Mouse (Mus musculus): ENCODE measurements around the gene Olfr1415. TPM values are rescaled to one million over a fixed set of nuclear protein-coding genes. Genes with fewer than 3 reads are reported as not detected.

The Olfr1415 gene
- polyA plus RNA-seq, 1 experiment from 2014 or later = not detected

DNA sequence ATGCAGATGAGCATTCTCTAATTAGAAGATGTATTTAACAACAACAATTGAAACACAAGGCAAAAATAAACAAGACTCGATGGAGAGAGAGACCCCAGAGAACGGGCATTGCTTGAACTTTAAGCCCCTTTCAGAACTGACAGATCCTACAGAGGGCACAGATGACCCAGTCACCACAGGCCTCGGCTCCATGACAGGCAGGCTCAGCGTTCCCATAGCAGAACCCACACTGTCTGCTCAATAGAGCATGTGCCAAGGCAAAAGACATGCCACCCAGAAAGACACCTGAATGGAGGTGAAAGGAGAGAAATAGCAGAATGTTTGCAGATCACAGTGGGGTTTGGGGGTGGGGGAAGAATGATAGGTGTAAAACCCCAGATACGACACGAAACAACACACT is 37.5 kb downstream of the Olfr1415 start:
- H3K36me3 ChIP-seq = peaks cover 99% of the 10 kb centered on the region
- DNase-seq (ENCODE audit: low spot score) = no peak
- 89% methylated on average over 6 of the region's 6 CpGs for WGBS
- no peaks in the 10 kb centered on the region for H3K9me3 ChIP-seq
- no peak overlapping the region for H3K27ac ChIP-seq
- no peaks in the 10 kb centered on the region for H3K27me3 ChIP-seq (ENCODE audit: insufficient read depth, poor library complexity, severe bottlenecking)
- no peaks in the 10 kb centered on the region for H3K4me1 ChIP-seq (replicated peaks)
- no peak overlapping the region for H3K4me3 ChIP-seq

DNA sequence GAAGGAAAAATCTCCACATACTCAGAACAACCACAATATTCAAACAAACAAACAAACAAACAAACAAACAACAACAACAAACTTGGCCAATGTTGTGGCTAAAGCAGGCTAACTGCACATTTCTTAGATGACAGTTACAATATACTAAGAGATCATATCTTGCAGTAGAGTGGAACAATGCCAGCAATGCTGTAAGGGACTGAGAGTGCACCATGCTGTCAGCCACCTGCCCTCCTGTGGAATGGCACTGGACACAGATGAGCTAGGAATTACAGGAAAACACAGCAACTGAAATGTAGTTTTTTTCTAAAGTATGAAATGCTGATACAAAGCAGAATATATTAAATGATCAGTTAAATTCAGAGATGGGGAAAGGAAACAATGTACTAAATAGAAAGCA is 38.1 kb downstream of the Olfr1415 start:
- Histone ChIP-seq H3K27ac (no peak overlapping the region), H3K9me3 (no peaks in the 10 kb centered on the region), H3K27me3 (ENCODE audit: insufficient read depth, poor library complexity, severe bottlenecking) (no peaks in the 10 kb centered on the region), H3K36me3 (peaks cover 99% of the 10 kb centered on the region), H3K4me3 (no peak overlapping the region), H3K4me1 (replicated peaks) (no peaks in the 10 kb centered on the region)
- DNase-seq (ENCODE audit: low spot score) = no peak

DNA sequence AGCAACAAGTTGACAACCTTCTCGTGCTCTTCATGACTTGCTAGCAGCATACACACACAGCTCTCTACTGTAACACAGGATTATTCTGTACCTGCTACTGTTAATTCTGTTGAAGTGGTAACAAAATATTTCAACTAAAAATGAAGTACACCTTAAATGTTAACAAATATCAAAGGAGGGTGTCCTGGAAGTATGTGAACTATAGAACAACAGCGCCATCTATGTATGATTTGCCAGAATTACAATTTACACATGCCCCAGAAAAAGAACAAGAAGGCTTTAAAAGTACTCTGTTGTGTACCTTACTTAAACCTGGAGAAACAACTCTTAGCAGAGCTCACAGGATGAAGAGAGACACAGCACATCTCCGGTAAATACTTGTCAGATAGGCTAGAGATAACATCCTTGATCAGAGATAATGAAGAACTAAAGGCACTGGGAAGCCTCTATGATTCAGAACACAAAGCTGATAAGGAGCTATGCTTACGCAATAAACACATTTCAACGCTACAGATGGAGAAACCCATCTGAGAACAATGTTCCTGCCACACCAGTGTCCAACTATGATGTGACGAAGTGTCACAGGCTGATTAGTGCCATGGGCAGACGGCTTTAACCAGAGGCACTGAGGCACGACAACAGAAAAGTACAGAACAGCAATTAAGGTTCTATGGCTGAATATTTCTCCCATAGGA is 42.0 kb downstream of the Olfr1415 start:
- WGBS = 80% methylated on average over 8 of the region's 8 CpGs
- Histone ChIP-seq H3K9me3 (no peaks in the 10 kb centered on the region), H3K27me3 (ENCODE audit: insufficient read depth, poor library complexity, severe bottlenecking) (no peaks in the 10 kb centered on the region), H3K4me3 (no peak overlapping the region), H3K4me1 (replicated peaks) (no peaks in the 10 kb centered on the region), H3K27ac (no peak overlapping the region), H3K36me3 (peaks cover 98% of the 10 kb centered on the region)
- DNase-seq (ENCODE audit: low spot score) = no peak

DNA sequence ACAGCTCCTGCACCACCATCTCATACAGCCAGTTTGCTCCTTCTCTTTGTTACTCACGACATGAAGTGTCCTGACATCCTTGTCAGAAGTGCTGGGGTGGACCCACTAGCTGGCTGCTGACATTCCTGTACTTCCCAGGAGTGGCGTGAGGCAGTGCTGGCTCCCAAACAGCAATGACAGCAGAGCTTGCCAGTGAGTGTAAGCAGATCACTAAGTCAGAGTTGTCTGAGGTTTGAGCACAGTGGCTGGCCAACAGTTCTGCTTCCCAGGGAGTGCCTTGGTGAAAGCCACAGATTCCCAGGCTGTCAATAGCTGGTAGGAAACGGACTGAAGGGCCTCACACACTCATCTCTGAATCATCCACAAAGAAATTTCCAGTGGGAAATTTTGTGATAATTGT is 47.6 kb downstream of the Olfr1415 start:
- H3K4me3 ChIP-seq = no peak overlapping the region
- no peaks in the 10 kb centered on the region for H3K4me1 ChIP-seq (replicated peaks)
- no peak overlapping the region for H3K27ac ChIP-seq
- H3K27me3 ChIP-seq (ENCODE audit: insufficient read depth, poor library complexity, severe bottlenecking) = no peaks in the 10 kb centered on the region
- no peaks in the 10 kb centered on the region for H3K9me3 ChIP-seq
- WGBS = 86% methylated on average over 3 of the region's 3 CpGs
- peaks cover 97% of the 10 kb centered on the region for H3K36me3 ChIP-seq
- no peak for DNase-seq (ENCODE audit: low spot score)

DNA sequence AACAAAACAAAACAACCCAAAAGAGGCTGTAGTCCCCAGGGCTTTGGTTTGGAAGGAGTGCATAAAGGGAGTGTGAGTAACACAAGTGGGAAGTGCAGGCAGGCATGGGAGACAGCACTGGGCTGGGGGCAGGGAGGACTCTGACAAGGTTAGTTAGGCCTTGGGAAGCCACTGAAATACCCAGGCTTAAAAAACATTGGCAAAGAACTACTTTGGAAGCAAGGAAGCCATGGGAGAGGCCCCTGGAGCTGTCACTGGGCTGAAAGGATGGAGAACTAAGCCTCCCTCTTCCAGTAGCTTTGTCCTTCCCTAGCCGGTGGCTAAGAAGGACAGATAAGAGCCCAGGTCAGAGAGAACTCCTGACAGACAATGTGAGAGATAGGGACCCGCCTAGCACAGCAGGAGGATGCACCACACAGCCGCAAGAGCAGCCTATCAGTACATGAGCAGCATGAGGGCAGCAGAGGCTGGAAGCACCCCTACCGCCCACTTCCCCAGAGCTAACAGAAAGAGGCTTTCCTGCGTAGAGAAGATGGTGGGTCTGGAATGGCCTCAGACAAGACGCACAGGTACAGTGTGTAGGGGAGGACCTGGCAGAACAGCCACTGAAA is 54.3 kb downstream of the Olfr1415 start:
- Histone ChIP-seq H3K27ac (0 out of 2 replicates have a peak overlapping the region, but pooled peaks have one; percentile 18), H3K4me3 (no peak overlapping the region), H3K9me3 (no peaks in the 10 kb centered on the region), H3K4me1 (replicated peaks) (peaks cover 20% of the 10 kb centered on the region), H3K27me3 (ENCODE audit: insufficient read depth, poor library complexity, severe bottlenecking) (no peaks in the 10 kb centered on the region), H3K36me3 (peaks cover 85% of the 10 kb centered on the region)
- no peak for DNase-seq (ENCODE audit: low spot score)
- WGBS = 56% methylated on average over 6 of the region's 6 CpGs

DNA sequence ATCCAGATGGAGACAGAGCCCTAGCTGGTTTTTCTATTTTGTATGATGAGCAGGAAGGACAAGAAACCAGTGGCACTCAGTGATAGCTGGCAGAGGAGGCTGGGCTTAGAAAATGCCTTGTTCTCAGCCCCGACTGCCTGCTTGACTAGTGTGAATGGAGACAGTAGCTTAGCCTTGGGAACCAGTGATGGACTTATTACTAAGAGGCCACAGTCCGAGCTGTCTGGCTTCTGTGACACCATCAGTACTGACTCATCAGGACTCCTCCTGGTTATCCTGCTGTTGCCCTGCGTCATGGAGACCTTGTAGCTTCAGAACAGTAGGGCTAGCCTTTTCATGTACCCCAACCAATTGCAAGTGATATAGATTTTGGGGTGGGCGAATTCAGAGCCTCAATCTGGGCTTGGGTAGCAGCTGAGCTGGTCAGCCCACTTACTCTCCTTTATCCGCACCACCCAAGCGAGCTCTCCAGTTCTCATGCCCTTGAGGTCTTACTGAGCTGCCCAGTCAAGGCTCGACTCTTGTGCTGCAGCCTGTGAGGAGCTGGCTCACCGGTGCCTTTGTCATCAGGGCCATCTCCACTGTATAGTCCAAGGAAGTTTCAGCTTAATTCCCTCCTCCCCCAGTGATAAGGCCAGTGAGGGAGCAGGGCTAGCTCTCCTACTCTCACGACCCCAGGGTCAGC is 55.7 kb downstream of the Olfr1415 start:
- peaks cover 73% of the 10 kb centered on the region for H3K36me3 ChIP-seq
- 88% methylated on average over 9 of the region's 9 CpGs for WGBS
- DNase-seq (ENCODE audit: low spot score) = no peak

More for the DNA sequence above, 55.7 kb downstream of the Olfr1415 start:
- Histone ChIP-seq H3K27ac (no peak overlapping the region), H3K27me3 (ENCODE audit: insufficient read depth, poor library complexity, severe bottlenecking) (no peaks in the 10 kb centered on the region), H3K9me3 (no peaks in the 10 kb centered on the region), H3K4me1 (replicated peaks) (peaks cover 20% of the 10 kb centered on the region), H3K4me3 (no peak overlapping the region)

Other genes with a start within 250 kb of the Olfr1415 start
- 291 and 296 TPM in 2 replicates for gene Ndufa10, start 22.2 kb downstream of the Olfr1415 start, polyA plus RNA-seq (2016; fragmentation: Nextera tagmentation; extraction: Ambion mirVana)
- not detected in 2 replicates for gene Olfr1416, start 11.0 kb downstream of the Olfr1415 start, polyA plus RNA-seq (2016; fragmentation: Nextera tagmentation; extraction: Ambion mirVana)
- not detected in 2 replicates for gene Olfr1414, start 22.6 kb upstream of the Olfr1415 start, polyA plus RNA-seq (2016; fragmentation: Nextera tagmentation; extraction: Ambion mirVana)
- not detected in 2 replicates for gene Olfr1413, start 75.2 kb upstream of the Olfr1415 start, polyA plus RNA-seq (2016; fragmentation: Nextera tagmentation; extraction: Ambion mirVana)
- not detected in 2 replicates for gene Olfr1412, start 89.7 kb upstream of the Olfr1415 start, polyA plus RNA-seq (2016; fragmentation: Nextera tagmentation; extraction: Ambion mirVana)
- gene Olfr1411, start 98.3 kb upstream of the Olfr1415 start, polyA plus RNA-seq (2016; fragmentation: Nextera tagmentation; extraction: Ambion mirVana) = not detected in 2 replicates
- gene Olfr1410, start 109.7 kb upstream of the Olfr1415 start, polyA plus RNA-seq (2016; fragmentation: Nextera tagmentation; extraction: Ambion mirVana) = not detected in 2 replicates
- 0.18 TPM in 1 of 2 replicates, not detected in the other for gene Olfr12, start 121.7 kb upstream of the Olfr1415 start, polyA plus RNA-seq (2016; fragmentation: Nextera tagmentation; extraction: Ambion mirVana)
- gene Cops9, start 145.9 kb upstream of the Olfr1415 start, polyA plus RNA-seq (2016; fragmentation: Nextera tagmentation; extraction: Ambion mirVana) = 391 and 433 TPM in 2 replicates
- 0.07 TPM in 1 of 2 replicates, not detected in the other for gene Otos, start 152.7 kb upstream of the Olfr1415 start, polyA plus RNA-seq (2016; fragmentation: Nextera tagmentation; extraction: Ambion mirVana)